Mouse (Mus musculus): ENCODE measurements around the gene Spryd3.

DNA sequence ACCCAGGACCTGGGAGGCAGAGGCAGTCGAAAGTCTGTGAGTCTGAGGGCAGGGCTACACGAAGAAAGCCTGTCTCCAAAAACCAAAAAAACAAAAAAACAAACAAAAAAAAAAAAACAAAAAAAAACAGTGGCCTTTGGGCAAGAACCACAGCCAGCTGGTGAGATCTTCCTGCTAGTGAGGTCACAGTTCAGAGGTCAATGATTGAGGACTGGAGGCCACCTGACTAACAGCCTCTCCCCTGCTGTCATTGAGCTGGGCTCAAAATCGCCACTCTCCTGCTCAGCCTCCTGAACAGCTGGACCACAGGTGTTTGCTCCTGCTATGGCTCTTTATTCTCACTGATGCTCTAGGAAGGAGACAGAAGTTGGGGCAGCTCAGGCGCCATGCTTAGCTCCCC lies 16.6 kb upstream of the Spryd3 start:
- TF ChIP-seq CHD2 (IDR thresholded peaks at IDR 0.05; ENCODE audit: low read depth, low read length) (no peak), HCFC1 (IDR thresholded peaks at IDR 0.05; ENCODE audit: borderline replicate concordance, insufficient read depth, low read length) (no peak)

All from ES-E14 (cell line).